ENCODE assay signal across 1 mouse cellular context in the genomic region with DNA sequence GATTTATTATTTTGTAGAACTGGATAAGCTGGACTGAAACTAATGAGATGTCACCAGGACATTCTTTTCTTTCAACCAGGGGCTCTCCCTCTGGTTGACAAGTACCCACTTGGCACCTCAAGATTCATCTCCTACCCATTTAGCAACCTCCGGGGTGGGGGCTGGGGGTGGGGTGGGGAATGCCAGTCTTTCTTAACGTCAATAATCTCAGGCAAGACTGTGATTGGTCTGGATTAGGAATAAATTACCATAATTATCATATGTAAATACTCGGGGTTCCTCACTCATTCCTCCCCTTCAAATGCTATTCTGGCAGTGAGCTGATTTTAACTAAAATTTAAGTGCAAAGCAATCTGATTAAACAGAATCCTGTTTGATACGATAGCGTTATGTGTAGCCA.
TF ChIP-seq lines count a peak whose summit lies in the region.

No protein-coding gene starts in this region.

TF ChIP-seq in CH12.LX, 34 proteins besides CTCF, POLR2A, EP300 and RAD21:
- TF ChIP-seq BHLHE40 (IDR thresholded peaks at IDR 0.05; ENCODE audit: low read depth, low read length) (no peak), ELF1 (IDR thresholded peaks at IDR 0.05; ENCODE audit: low read depth, low read length) (no peak), ZNF384 (IDR thresholded peaks at IDR 0.05; ENCODE audit: low read depth, low read length) (no peak), KAT2A (IDR thresholded peaks at IDR 0.05; ENCODE audit: insufficient replicate concordance, low read length) (no peak), MYC (IDR thresholded peaks at IDR 0.05; ENCODE audit: low read depth, low read length) (no peak), NELFE (IDR thresholded peaks at IDR 0.05; ENCODE audit: low read depth, low read length) (no peak), UBTF (IDR thresholded peaks at IDR 0.05; ENCODE audit: low read depth, low read length) (no peak), SIN3A (IDR thresholded peaks at IDR 0.05; ENCODE audit: low read length) (no peak), ZMIZ1 (IDR thresholded peaks at IDR 0.05; ENCODE audit: low read depth, low read length) (no peak), RCOR1 (conservative IDR thresholded peaks at IDR 0.05; ENCODE audit: low read depth, low read length) (no peak), MAFK (IDR thresholded peaks at IDR 0.05; ENCODE audit: insufficient replicate concordance, low read length) (no peak), ETS1 (conservative IDR thresholded peaks at IDR 0.05; ENCODE audit: low read depth, low read length) (no peak), MAX (IDR thresholded peaks at IDR 0.05; ENCODE audit: low read length) (no peak), NRF1 (IDR thresholded peaks at IDR 0.05; ENCODE audit: low read depth, low read length) (no peak), POLR2AphosphoS2 (IDR thresholded peaks at IDR 0.05; ENCODE audit: low read depth, low read length) (no peak), JUN (IDR thresholded peaks at IDR 0.05; ENCODE audit: insufficient read depth, low read depth, low read length) (no peak)
